Mouse (Mus musculus): Measurements from ENCODE around the gene Ppan. TPM values are rescaled to one million over a fixed set of nuclear protein-coding genes. Genes with fewer than 3 reads are reported as not detected.
A peak's percentile ranks its signal among the peaks of the same experiment; 100 is the strongest.

The Ppan gene
- total RNA-seq, 2 experiments from 2014 or later, result 27.8 to 30.0 TPM

DNA sequence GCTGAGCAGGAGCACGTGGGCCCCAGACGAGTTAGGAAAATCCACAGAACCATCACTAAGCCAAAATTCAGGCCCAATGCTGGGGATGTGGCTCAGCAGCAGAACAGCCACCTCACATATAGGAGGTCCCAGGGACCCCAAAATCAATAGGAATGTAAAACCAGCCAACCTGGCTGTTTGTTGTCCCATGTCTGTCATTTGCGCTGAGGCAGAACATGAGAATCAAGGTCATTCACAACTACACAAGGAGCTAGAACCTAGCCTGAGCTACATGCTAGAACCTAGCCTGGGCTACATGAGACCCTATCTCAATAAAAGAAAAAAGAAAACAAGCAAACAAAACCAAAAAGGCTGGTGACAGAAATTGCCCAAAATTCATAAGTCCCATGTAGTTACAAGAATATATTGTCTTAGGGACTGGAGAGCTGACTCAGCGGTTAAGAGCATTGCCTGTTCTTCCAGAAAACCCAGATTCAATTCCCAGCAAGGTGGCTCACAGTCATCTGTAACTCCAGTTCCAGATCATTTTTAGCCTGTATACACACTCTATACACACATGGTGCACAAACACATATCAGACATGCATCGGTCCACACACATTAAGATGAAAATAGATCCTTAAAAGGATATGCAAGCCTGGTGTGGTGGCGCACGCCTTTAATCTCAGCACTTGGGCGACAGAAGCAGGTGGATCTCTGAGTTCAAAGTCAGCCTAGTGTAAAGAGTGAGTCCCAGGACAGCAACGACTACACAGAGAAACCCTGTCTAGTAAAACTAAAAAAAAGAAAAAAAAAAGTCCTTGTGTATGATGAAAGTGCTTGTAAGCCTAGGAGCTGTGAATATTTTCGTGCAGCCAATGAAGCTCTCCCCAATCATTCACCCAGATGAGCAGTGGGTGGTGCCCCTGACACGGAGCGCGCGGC, 10.6 kb upstream of the Ppan start:
- no peak for DNase-seq (ENCODE audit: extremely low spot score in 1 of 2, low spot score in 2 of 2)
- intact Hi-C loops (cut with DNase I), result no loop called here

DNA sequence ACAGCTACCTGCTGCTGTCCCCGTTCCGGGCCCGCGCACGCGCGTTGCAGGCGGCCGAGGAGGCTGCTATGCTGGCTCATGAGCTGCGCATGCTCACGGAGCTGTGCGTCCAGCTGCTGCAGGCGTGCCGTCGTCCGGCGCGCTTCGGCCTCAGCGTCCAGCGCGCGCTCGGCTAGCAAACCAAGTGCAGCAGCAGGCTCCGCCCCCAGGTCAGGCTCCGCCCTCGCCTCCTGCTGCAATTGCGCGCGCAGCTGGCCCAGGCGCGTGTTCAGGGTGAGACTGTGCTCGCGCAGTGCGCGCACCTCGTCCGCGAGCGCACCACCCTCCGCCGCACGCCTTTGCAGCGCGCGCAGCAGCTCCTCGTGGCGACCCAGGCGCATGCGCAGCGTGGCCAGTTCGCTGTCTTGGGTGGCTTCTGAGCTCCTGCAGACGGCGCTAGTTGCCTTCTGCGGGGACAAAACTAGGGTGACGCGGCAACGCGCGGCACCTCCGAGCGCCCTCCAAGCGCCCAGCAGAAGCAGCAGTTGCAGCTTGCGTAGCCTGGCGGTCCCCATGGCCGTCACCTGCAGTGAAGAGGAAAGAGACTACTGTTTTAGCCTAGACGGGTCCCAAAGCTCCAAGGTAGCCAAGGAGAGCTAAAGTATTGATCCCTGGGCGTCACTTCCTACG, 9.8 kb upstream of the Ppan start:
- intact Hi-C loops (cut with DNase I), result no loop called here
- DNase-seq (ENCODE audit: extremely low spot score in 1 of 2, low spot score in 2 of 2), result peak; percentile 99 to 100

DNA sequence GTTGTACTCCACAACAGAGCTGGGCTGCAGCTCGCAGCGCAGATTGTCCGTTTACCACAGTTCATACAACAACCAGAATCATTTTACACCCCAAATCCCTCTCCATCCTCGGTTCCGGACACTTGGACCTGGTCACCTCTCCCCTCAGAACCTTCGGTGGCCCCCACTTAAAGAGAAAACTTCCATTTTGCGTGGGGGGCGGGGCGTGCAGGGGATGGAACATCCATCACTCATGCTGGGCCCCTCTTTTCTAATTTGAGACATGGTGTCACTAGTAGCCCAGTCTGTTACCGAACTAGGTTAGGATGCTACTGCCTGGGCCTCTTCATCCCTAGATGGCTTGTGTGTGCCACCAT, 9.3 kb upstream of the Ppan start:
- intact Hi-C loops (cut with DNase I), result no loop called here
- DNase-seq (ENCODE audit: extremely low spot score in 1 of 2, low spot score in 2 of 2), result peak in 1 of 2 experiments; percentile 60

GRCm38 (mm10) chr9:20879097-20879792, 8.7 kb upstream of the Ppan start, which contains the start of gene Angptl6:
Angptl6 (minus strand) TSS chr9:20879727.
- DNase-seq (ENCODE audit: extremely low spot score in 1 of 2, low spot score in 2 of 2), result no peak
- intact Hi-C loops (cut with DNase I), result no loop called here

- intact Hi-C loops (cut with DNase I), result no loop called here
- no peak for DNase-seq (ENCODE audit: extremely low spot score in 1 of 2, low spot score in 2 of 2)
These were observed 1.4 kb upstream of the Ppan start for GRCm38 (mm10) chr9:20886563-20886962.

- DNase-seq (ENCODE audit: extremely low spot score in 1 of 2, low spot score in 2 of 2), result no peak
- intact Hi-C loops (cut with DNase I), result no loop called here
These were observed 784 bp upstream of the Ppan start for GRCm38 (mm10) chr9:20887191-20887590.

DNA sequence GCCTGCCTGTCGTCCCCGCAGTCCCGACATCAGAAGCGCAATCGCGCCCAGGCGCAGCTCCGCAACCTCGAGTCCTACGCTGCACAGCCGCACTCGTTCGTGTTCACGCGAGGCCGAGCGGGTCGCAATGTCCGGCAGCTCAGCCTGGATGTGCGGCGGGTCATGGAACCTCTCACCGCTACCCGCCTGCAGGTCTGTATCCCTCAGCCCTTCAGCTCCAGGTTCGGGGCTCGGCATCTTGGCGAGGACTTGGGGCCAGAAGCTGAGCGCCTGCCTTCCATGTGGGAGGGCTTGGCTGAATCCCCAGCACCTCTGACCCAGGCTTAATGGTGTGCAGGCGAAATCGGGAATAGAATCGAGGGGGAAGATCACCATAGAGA, 401 bp downstream of the Ppan start:
- intact Hi-C loops (cut with DNase I), result no loop called here
- DNase-seq (ENCODE audit: extremely low spot score in 1 of 2, low spot score in 2 of 2), result no peak

DNA sequence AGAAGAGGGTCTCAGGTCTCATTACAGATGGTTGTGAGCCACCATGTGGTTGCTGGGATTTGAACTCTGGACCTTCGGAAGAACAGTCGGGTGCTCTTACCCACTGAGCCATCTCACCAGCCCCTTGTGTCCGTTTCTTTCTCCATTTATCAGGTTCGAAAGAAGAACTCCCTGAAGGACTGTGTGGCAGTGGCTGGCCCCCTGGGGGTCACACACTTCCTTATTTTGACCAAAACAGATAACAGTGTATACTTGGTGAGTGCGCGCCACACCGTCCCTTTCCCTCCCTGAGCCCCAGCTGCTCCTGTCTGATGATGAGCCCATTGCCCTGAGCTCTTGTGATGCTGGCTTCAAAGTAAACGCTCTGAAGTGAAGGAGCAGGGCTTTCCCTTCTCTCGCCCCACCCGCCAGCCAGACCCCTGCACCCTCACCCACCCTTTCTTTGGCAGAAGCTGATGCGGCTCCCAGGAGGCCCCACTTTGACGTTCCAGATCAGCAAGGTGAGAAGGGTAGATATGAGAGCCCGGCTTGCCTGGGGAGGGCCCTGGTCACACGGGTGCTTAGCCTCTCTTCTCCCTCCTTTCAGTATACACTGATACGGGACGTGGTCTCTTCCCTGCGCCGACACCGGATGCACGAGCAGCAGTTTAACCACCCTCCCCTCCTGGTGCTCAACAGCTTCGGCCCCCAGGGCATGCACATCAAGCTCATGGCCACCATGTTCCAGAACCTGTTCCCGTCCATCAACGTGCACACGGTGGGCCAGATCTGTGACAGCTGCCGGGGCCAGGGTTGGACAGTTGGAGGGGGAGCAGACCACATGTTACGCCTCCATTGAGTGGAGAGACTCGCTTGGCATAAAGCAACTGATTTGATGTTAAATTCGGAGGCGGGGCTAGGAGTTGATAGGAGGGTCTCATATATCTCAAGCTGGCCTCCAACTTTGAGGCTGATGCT, 1.5 kb downstream of the Ppan start:
- intact Hi-C loops (cut with DNase I), result no loop called here
- DNase-seq (ENCODE audit: extremely low spot score in 1 of 2, low spot score in 2 of 2), result no peak

- DNase-seq (ENCODE audit: extremely low spot score in 1 of 2, low spot score in 2 of 2), result no peak
- intact Hi-C loops (cut with DNase I), result no loop called here
These were observed 2.4 kb downstream of the Ppan start for GRCm38 (mm10) chr9:20890411-20890810.

GRCm38 (mm10) chr9:20891339-20892103, 3.5 kb downstream of the Ppan start:
- intact Hi-C loops (cut with DNase I), result no loop called here
- no peak for DNase-seq (ENCODE audit: extremely low spot score in 1 of 2, low spot score in 2 of 2)

DNA sequence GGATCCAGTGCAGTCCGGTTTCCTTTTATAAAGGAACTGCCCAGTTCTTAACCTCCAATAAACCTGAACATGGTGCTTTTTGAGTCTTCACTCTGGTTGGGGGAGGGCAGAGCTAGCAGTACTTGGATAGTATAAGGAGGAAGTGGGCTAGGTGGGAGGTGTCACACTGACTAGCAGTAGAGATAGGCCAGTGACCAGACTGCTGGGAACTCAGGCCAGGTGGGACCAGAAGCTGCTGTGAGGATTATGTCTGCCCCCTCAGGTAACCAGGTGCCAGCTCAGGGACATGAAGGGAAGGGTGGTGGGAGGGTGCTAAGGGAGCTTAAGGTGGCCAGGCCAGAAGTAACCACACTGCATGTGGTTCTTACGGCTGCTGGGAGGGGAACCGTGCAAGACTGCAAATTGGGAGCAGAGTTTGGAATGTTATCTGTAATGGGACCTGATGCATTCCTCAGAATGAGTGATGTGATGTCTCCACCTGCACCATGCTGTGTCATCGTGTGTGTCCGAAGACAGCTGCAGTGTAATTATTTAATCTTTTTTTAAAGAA, 4.2 kb downstream of the Ppan start:
- intact Hi-C loops (cut with DNase I), result no loop called here
- no peak for DNase-seq (ENCODE audit: extremely low spot score in 1 of 2, low spot score in 2 of 2)

DNA sequence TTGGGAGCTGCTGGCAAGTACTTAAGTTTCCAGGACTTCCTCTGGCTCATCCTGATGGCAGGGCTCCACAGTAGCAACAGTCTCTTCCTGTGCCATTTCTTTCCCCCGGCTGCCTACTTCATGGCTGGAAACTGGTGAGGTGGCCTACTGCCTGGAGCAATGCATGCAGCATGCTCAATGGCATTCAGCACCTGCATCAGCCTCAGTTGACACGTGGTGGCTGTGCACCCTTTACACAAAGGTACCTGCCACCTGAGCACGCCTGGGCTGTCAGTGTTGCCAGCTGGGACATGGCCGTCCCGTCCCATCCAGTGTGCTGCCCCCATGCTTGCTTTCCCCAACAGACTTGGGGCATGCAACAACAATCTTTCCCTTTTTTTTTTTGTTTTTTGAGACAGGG, 5.1 kb downstream of the Ppan start:
- no peak for DNase-seq (ENCODE audit: extremely low spot score in 1 of 2, low spot score in 2 of 2)
- intact Hi-C loops (cut with DNase I), result no loop called here

GRCm38 (mm10) chr9:20893590-20894343, 5.8 kb downstream of the Ppan start:
- intact Hi-C loops (cut with DNase I), result no loop called here
- DNase-seq (ENCODE audit: extremely low spot score in 1 of 2, low spot score in 2 of 2), result no peak

- intact Hi-C loops (cut with DNase I), result no loop called here
- no peak for DNase-seq (ENCODE audit: extremely low spot score in 1 of 2, low spot score in 2 of 2)
These were observed 6.7 kb downstream of the Ppan start for GRCm38 (mm10) chr9:20894629-20895028.

DNA sequence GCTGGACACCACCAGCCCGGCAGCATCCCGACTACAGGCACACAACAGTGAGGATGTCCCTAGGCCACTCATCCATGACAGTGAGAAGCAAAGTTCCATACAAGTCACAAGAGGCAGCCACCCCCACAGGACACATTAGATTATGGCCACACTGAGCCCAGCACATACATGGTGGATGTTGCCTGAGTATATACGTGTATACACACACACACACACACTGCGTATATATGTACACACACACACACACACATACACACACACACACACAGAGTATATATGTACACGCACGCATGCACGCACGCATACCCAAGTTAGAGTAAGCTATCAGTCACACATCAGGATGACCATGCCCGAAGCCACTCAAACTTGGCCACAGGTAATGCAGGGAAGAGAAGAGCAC, 7.4 kb downstream of the Ppan start:
- no peak for DNase-seq (ENCODE audit: extremely low spot score in 1 of 2, low spot score in 2 of 2)
- intact Hi-C loops (cut with DNase I), result no loop called here

DNA sequence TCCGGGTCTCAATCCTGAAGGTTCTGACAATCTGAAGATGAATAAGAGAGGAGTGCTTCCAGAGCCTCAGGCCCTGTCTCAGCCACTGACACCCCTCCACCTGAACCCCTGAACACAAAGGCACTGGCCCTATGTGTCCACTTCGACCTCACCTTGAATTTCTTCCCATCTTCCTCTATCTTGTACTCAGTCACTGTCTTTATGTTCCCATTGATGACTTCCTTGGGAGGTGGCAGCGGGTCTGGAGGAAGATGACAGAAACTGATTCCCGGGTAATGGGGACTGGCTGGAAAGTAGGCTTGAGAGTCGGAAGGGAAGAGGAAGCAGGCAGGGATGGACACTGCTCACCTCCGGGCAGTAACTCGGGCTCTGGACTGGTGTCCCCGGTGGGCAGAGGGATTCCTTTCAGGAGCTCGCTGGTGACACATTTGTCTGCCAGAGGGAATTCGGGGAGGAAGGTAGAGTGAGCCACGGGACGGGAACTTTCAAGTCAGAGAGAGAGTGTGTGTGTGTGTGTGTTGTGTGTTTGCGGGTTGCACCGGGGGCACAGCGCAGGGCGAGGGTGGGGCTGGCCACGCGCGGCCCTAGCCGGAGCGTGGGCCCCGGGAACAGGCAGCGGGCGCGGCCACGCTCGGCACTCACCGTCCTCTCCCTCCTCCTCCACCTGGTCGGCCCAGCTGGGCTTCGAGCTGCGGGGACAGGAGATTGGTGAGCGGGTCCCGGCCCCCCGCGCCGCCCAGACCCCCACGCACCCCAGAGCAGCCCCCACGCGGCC, 9.9 kb downstream of the Ppan start:
- intact Hi-C loops (cut with DNase I), result no loop called here

More for the DNA sequence above, 9.9 kb downstream of the Ppan start:
- no peak for DNase-seq (ENCODE audit: extremely low spot score in 1 of 2, low spot score in 2 of 2)

Measured in left cerebral cortex, postnatal 10 days (tissue).